Mouse (Mus musculus) left cerebral cortex, adult 11 months (tissue): ENCODE results near the gene Wdr13.
A peak's percentile ranks its signal among the peaks of the same experiment; 100 is the strongest.
"Not testable (repeated sequence)": the region's sequence is repeated elsewhere in the genome, so short reads cannot be mapped to it uniquely, and the experiment has no call there.

Source experiments
- DNase-seq: peaks from one replicate; pipeline ENCODE4 v3.0.0; 2022; ENCODE audit warnings: low spot score

Wdr13 gene

GRCm38 (mm10) chrX:8105019-8105418 is 27.7 kb downstream of the Wdr13 start:
- no peak for DNase-seq

- no peak for DNase-seq
Observed at GRCm38 (mm10) chrX:8102213-8102668, 30.5 kb downstream of the Wdr13 start.

GRCm38 (mm10) chrX:8101017-8101416 is 31.7 kb downstream of the Wdr13 start:
- DNase-seq: peak; percentile 63

DNA sequence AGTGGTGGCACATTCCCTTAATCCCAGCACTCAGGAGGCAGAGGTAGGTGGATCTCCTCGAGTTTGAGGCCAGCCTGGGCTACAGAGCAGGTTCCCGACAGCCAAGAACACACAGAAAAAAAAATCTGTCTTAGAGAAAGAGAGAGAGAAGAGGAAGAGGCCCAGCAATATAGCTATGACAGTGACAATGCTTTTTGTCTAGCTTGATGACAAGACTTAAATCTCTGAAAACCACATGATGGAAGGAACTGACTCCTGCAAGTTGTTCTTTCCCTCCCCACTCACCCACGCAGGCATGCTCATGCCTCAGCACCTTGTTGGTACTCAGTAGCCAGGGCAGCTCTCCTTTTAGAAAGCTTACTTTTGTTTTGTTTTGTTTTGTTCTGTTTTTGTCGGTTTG is 33.3 kb downstream of the Wdr13 start:
- DNase-seq: no peak

DNA sequence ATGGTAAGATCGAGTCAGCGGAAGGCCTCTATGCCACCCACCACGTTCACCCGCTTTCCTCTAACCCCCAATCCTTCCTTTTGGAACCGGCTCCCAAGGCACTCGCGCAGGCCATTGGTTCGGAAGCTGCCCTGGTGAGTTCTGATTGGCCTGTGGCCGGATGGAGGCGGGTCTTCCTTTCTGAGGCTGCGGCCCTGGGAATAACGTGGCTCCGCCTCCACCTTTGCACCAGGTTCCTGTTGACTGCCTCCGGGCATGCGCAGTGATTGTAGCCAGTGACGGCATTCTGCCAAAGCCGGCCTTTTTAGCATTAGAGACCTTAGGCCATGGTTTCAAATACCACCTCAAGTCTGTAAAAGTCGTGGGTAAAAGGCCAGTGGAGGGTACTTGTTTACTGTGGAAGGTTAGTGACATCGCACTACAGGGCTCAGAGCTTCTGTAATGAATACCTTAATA is 35.9 kb downstream of the Wdr13 start:
- DNase-seq: peak; percentile 95

DNA sequence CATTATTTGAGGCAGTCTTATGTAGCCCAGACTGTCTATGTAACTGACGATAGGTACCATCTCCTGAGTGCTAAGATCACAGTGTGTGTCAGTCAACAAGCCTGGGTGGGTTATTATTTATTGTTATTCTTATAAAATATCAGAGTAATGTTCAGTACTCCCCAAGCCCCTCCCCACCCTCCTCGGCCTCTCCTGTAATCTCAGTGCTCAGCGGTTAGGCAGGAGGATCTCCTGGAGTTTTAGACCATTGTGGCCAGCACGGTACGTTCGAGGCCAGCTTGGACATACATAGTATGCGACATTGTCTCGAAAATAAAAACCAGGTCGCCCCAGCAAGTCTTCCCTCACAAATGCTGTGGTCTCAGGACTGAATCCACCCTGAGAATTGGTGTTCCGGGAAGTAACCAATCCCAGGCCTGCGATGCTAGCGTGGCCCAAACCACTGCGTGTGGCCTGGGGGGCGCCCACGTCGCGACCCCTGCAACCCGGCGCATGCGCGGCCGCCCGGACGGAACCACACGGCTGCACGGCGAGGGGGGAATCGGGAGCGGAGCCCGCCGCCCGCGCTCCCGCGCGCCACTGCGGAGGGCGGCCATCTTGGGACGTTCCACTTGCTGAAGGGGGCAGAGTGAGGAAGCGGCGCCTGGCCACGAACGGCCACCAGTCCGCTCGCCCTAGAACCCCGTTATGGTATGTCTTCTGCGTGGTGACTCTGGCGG is 36.5 kb downstream of the Wdr13 start:
- not testable (repeated sequence) for DNase-seq

DNA sequence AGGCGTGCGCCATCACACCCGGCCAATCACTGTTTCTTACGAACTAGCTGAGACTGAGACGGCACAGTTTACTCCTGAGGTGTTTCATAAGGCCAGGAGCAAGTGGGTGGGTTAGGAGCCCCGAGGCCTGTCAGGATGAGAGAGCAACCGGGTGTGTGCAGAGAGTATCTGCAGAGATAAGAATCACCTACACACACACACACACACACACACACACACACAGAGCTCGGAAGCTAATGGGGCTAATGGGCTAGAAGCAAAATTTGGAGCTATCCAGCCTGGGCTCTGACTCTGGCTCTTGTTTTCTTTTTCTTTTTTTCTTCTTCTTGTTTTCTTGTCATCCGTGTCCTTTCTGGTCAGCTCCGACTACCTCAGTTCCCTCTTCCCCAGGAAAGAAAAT is 37.1 kb downstream of the Wdr13 start:
- no peak for DNase-seq

DNA sequence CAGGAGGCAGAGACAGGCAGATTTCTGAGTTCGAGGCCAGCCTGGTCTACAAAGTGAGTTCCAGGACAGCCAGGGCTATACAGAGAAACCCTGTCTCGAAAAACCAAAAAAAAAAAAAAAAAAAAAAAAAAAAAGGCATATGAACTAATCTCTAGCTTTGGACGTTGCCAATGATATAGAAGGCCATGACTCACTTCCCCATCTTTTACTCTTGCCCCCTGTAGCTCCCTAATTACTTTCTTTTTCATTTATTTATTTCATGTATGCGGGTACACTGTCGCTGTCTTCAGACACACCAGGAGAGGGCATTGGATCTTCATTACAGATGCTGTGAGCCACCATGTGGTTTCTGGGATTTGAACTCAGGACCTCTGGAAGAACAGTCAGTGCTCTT is 41.7 kb downstream of the Wdr13 start:
- not testable (repeated sequence) for DNase-seq

- DNase-seq: no peak
Observed at GRCm38 (mm10) chrX:8090346-8090953, 42.2 kb downstream of the Wdr13 start, which contains the start of gene Was. Gene Was (minus strand): TSS chrX:8090498.

- no peak for DNase-seq
Observed at GRCm38 (mm10) chrX:8089746-8090145, 42.9 kb downstream of the Wdr13 start.

DNA sequence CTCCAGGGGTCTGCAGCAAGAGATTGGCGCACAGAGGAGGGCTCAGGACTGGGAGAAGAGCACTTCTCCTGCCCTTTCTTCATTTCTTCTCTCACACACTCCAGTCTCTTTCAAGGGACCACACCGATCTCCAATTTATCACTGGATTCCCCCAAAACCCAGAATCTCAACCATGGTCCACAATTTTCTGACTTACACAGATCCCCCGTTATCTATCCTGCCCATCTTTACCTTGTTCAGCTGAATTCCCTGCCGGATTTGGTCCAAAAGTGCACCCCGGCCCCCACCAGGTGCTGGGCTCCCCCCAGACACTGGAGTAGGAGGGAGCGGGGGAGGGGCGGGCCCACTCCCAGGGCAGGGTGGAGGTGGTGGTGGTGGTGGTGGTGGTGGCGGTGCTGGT is 47.1 kb downstream of the Wdr13 start:
- DNase-seq: no peak

DNA sequence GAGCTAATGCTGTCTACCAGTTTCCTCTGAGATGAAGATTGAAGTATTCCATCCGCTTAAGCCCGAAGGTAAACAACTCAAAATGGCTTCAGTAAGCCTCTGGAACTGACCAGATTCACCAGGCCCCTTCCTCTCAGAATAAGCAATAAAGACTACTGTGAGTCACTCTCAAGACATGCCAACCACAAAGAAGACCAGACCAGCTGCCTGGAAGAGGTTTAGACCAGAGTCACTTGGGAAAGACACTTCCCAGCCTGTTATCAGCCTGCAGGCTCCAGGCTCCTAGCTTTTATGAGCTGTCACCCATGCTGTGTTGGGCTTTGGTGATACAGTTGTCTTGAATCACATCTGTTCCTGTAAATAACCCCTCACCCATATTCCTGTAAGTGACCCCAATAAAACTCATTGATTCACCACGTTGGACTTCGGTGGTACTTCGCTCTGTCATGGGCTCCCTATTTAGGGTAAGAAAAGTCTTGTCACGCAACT is 47.9 kb downstream of the Wdr13 start:
- DNase-seq: no peak

DNA sequence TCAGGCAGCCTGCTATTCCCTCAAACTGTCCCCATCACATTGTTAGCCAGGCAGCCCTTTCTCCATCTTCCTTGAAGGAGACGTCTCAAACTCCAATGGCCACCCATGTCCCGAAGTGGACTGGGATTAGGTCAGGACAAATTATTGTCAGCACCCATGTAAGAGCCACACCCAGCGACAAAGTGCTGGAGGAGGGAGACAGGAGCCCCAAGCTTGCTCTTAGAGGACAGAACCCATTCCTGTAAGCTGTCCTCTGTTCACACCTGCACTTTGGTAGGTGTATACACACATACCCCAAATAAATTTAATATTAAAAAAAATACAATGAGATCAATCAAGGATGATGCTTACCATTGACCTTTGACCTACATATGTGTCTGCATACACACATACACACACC is 57.6 kb downstream of the Wdr13 start:
- no peak for DNase-seq

DNA sequence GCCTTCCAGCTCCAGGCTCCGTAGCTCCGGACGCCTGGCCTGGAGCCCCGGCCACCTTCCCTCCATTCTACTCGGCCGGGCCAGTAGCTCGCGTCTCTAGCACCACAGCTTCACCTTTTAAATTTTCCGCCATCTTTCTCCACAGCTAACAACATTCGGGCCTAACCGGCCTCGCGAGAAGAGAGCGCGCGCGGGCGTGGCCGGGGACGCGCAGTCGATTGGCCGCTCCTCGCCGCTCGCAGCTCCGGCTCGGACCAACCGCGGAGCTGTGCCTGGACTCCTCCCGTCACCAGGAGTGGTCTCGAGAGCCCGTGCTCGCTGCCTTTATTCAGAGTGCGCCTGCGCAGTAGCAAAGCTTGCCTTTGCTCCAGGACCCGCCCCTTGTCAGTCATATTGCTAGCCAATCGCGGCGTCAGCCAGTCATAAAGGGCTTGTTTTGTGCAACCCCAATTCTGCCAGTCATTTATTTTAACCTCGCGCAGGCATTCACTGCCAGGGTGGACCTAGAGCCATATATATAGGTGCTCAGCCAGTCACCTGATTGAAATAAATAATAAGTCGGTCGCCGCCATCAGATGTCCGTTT is 58.2 kb downstream of the Wdr13 start, which contains the start of gene Suv39h1:
Gene Suv39h1 (minus strand): TSS at position 331 of the 585 bp plus-strand sequence.
- DNase-seq: peak; percentile 93

DNA sequence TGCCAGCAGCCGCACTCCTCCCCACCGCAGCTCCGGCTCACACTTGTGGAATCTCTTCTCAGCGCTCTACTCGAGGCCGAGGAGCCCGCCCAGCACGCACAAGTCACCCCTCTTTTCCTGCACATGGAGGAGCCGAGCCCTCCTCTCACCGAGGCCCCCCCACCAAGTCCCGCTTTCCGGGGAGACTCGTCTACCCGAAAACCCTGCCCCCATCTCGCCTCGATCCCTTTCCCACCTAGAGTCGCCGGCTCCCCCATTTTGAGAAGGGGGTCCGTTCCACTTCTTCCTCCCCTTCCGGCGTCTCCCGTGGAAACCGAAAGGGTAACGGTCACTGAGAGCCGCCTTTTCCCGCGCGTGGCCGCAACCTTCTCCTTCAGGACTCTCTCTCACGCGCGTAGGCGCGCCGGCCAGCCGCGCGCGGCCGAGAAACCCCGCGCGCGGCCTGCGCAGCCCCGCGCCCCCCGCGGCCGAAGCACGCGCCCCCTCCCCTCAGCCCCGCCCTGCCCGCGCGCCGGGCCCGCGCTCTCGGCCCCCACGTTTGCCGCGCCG is 58.7 kb downstream of the Wdr13 start:
- DNase-seq: no peak
